Mouse (Mus musculus): Measurements from ENCODE around the gene Rundc3a.

GRCm38 (mm10) chr11:102440255-102440654 lies 47.1 kb downstream of the Rundc3a start:
- TF ChIP-seq POLR2A (IDR thresholded peaks at IDR 0.05; ENCODE audit: insufficient read depth, low read depth, low read length) (no peak), CTCF (IDR thresholded peaks at IDR 0.05) (no peak)
